Mouse (Mus musculus): ENCODE data around the gene Mef2d. TPM values are rescaled to one million over a fixed set of nuclear protein-coding genes. Genes with fewer than 3 reads are reported as not detected.
A peak's percentile ranks its signal among the peaks of the same experiment; 100 is the strongest.

The Mef2d gene
- total RNA-seq, 2 experiments from 2014 or later, result 115 to 120 TPM

- peak; percentile 94 for DNase-seq
Observed at GRCm38 (mm10) chr3:88138336-88139242, 3.6 kb upstream of the Mef2d start.

GRCm38 (mm10) chr3:88139243-88140177, 2.7 kb upstream of the Mef2d start:
- DNase-seq, result peak; percentile 36

DNA sequence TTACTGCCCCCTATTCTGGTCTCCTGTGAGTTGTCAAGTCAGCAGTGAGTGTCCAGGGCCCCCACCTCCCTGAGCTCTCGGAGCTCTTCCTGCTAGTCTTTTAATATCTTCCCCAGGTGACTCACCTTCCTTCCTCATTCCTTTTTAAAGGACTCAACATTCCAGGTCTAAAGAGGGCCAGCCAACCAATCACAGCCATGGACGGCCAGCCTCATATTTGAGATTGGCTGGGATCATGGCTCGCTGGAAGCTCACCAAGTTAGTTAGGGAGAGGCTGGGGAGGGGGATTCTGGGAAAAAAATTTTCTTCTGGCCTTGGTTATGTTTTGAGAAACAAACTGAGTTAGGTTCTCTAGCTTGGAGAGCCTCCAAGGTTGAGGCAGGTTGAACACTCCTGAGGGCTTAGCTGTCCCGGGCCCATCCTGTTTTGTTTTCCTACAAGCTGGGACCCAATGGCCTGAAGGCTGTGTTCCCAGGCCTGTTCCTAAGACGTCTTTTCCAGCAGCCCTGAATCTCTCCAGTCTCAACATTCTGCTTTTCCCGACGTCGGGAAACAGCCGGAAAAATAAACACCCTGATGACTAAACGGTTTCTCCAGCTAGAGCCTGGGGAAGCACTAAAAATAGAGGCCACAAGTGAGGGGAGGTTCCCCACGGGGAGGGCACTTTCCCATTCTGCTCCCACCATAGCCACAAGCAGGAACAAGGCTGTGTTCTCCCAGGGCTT, 1.8 kb upstream of the Mef2d start:
- DNase-seq, result peak; percentile 78

GRCm38 (mm10) chr3:88140903-88141430, 1.2 kb upstream of the Mef2d start:
- no peak for DNase-seq

DNA sequence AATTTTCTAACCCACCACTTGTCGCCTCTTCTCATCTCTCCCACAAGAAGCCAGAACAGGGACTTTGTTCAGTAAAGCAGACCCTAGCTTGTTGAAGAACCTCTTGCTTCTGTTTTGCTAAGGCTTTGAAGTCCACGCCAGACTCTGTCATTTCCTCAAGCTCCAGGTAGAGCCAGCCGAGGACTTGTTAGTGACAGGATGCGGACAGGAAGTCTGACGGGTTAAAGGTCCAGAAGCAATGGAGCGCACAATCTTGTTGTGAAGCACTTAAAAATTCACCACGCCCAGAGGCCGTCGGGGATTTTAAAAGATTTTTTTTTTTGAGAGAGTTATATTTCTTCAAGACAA, 759 bp upstream of the Mef2d start:
- DNase-seq, result peak; percentile 48

DNA sequence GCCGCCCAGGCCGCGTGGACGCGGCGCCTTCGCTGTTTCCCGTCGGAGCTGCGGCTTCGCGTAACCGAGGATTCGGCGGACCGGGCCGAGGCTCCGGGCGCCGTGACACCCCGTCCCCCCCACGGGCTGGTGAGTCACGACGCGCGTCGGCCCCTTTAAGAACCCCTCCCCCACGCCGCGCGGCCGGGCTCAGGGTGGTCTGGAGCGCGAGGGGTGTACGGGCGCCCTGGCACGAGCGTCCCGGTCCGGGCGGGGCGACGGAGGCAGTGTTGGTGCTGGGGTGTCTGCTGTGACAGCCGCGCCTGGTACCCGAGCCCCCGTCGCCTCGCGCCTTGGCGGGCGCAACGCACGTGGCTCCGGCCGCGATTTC, 359 bp downstream of the Mef2d start:
- no peak for DNase-seq

DNA sequence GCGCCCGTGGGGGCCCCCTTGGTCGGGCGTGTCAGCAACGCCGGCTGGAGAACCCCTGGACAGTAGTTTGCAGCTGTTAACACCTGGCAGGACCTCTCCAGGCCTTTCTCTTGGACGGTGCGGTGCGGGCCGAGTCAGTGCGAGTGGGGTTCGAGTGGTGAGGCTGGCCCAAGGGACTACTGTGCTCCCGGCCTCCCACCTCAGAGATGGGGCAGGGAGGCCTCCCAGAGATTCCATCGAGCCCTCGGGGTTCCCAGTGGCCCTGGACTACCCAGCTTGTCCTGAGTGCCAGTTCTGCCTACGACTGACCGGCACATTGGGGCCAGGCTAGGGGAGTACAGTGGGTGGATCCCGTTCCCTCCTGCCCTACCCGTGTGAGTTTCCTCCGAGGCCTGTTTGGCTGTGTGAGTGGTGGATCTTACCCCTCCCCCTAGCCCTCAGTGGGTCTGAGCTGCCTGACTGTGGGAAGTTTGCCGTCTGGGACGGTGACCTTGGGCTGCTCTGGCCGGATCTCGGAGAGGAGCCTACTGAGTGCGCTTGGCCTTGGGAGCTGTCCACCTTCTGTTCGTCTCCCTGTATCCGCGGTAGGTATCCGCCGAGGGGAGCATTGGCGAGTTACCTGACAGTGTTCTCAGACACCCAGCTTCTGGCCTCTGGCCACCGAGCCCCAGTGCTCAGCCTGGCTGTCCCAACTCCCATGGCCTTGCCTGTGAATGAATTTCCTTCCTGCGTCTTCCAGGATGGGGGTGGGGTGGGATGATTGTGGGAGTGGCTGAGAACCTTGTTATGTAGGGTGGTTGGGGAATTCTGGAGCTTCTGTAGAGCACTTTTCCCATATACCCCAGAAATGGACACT, 972 bp downstream of the Mef2d start:
- peak; percentile 80 for DNase-seq

- DNase-seq, result peak; percentile 69
Observed at GRCm38 (mm10) chr3:88143961-88144486, 1.9 kb downstream of the Mef2d start.

GRCm38 (mm10) chr3:88144648-88145410, 2.7 kb downstream of the Mef2d start:
- DNase-seq, result peak; percentile 5

DNA sequence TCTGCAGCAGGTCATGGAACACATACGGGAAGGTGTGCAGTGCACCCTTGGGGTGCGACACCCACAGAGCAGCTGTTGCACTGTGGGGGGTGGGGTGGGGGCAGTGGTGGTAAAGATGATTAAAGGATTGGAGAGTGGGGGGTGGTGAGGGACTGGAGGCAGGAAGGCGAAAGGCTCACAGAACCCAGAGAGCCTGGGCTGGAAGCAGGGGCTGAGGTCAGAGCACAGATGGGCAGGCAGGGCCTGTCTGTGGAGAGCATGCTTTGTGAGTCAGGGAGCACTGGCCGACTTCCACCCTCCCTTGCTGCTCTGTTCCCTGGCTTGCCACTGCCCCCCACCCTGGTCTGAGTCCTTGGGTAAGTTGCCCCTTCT, 3.2 kb downstream of the Mef2d start:
- peak; percentile 31 for DNase-seq

DNA sequence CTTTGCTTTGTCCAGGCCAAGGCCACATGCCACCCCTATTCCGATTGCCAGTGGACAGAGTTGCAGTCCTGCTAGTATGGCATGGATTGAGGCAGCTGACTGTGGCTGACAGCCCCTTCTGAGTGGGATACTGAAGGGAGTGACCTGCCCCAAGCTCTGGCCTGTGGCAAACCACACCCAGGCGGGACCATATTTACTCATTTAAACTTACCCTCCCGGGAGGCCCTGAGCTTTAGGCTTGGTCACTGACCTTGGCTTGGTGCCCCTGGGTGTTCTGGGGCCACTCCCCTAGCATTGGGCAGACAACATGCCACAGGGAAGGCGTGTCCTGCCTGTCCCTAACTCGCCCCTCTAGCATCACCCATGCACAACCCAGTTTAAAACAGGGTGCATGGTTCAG, 3.8 kb downstream of the Mef2d start:
- DNase-seq, result peak; percentile 29

- DNase-seq, result peak; percentile 5
Observed at GRCm38 (mm10) chr3:88146376-88147112, 4.4 kb downstream of the Mef2d start.

DNA sequence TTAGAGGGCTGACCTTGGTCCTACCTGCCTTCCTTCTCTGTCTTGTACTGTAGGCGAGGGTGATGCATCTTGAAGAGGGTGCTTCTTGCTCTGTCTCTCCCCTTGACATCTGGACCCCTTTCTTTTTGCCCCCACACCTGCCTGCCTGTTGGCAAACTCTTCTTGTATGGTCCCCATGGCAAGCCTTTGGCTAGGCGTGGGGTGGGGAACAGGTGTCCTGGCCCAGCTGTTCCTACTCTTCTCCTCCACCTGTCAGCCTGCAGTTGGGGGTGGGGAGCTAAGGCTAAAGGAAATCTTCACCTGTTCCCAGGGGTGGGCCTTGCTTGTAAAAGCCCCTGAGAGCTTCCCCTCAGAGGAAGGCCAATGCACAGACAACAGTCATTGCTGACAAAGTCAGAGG, 5.3 kb downstream of the Mef2d start:
- no peak for DNase-seq

DNA sequence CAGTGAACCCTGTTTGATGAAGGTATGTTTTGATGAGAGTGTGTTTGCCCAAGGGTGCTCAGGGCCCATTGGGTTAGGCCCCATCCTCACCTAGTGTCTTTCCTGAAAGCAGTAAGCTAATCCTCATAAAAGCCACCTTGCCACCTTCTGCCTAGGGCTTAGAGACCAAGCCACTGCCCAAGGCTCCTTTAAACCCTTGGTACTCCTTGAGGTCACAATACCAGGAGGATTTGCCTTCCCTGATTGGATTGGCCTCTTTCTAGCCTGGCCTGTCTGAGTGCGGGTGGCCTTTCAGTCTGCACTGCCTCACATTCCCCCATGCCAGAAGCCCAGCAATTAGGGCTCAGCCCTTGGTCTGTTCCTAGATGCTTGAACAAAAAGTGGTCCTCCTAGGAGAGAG, 5.7 kb downstream of the Mef2d start:
- no peak for DNase-seq

- no peak for DNase-seq
Observed at GRCm38 (mm10) chr3:88148354-88148753, 6.2 kb downstream of the Mef2d start.

- DNase-seq, result peak; percentile 89
Observed at GRCm38 (mm10) chr3:88148776-88149509, 6.8 kb downstream of the Mef2d start.

DNA sequence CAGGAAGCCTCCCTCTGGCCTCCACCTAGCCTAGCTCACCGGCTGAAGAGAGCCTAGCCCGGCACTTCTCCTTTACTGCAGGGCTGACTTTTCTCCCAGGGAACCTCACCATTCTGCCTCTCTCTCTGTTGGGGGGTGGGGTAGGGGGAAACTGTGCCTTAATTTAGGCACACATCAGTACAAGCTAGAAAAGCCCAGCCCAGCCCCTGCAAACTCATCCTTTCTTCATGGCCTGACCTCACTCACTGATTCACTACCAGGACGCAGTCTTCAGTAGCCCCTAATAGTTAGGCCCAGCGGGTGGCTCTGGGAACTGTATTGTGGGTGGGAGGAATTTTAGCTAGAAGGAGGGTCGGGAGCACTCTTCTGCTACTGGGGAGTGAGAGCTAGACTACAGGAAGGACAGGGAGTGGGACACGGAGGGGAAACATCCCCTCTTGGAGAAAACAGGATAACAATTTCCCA, 7.4 kb downstream of the Mef2d start:
- DNase-seq, result no peak

GRCm38 (mm10) chr3:88150061-88150998, 8.2 kb downstream of the Mef2d start:
- DNase-seq, result peak; percentile 70

Measured in heart, postnatal 4 days (tissue).